Mouse (Mus musculus): ENCODE measurements around the gene Lrrtm4.

- TF ChIP-seq HCFC1 (IDR thresholded peaks at IDR 0.05; ENCODE audit: borderline replicate concordance, insufficient read depth, low read length), result no peak
- no peak for TF ChIP-seq CHD2 (IDR thresholded peaks at IDR 0.05; ENCODE audit: low read depth, low read length)
- TF ChIP-seq MAFK (IDR thresholded peaks at IDR 0.05; ENCODE audit: insufficient read depth, low read depth, low read length), result no peak
- TF ChIP-seq ZNF384 (IDR thresholded peaks at IDR 0.05; ENCODE audit: low read depth, low read length), result no peak
- no peak for TF ChIP-seq ZC3H11A (IDR thresholded peaks at IDR 0.05; ENCODE audit: borderline replicate concordance, low read depth, low read length)
Measured at GRCm38 (mm10) chr6:80018765-80019164, at the start of gene Lrrtm4.

All from ES-E14 (cell line).